Mouse (Mus musculus): ENCODE measurements at regions not wholly inside any gene's neighbourhood (a gene's known extent, or its start where the extent isn't known, plus 50 kb on each side); places are given as distances from the start of the nearest gene placed in this dataset.

DNA sequence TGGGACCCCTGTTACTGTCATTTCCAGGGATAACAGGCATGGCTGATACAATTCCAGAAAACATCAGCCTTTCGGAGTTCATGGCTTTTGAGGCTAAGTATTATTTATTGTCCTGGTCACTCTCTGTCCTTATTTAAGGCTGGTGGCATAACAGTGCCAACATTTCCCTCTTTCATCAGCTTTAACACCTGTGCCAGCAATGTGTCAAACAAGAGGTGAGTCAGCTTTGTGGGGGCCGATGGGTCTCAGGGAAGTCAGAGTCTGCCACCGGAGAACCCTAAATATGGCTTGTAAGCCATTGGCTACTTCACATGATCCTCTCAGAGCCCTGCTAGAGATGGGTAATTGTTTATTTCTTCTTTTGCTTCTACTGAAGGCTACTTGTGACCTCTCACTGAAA lies 195.3 kb upstream of the Rad23b start:
- H3K27ac ChIP-seq (ENCODE audit: insufficient read depth, low read depth, low read length): no peak overlapping the region
- H3K4me3 ChIP-seq (ENCODE audit: insufficient read depth, low read length): no peak overlapping the region
- TF ChIP-seq CTCF (IDR thresholded peaks at IDR 0.05; ENCODE audit: low read depth, low read length) (no peak), POLR2A (IDR thresholded peaks at IDR 0.05; ENCODE audit: borderline replicate concordance, low read depth, low read length) (no peak)
- H3K4me1 ChIP-seq (ENCODE audit: control insufficient read depth, insufficient read depth, low read length): peaks cover 6% of the 10 kb centered on the region; the same call in 1 of the 2 replicates

DNA sequence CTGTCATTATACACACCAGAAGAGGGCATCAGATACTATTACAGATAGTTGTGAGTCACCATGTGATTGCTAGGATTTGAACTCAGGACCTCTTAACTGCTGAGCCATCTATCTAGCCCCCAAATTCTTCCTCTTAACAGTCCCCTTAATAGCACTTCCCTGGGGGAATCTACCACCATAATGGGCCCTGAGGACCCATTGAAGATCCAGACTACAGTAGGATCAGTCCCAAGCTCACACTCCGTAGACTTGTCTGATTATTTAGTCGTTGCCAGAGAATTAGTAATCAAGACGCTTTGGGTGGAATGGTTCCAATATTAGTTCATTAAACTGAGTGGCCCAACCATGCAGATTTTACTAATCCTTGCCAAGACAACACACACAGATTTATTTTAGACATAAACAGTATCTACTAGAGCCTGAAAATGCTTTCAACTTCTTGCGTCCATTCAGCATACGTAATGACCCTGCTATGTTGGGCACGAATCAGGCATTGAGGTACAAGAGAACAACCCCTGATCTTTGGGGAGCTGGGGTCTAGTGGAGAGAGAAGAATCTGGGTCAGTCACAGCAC lies 191.6 kb upstream of the Rad23b start:
- Histone ChIP-seq H3K4me3 (ENCODE audit: insufficient read depth, low read length) (no peak overlapping the region), H3K4me1 (ENCODE audit: control insufficient read depth, insufficient read depth, low read length) (peaks cover 6% of the 10 kb centered on the region; the same call in 1 of the 2 replicates), H3K27ac (ENCODE audit: insufficient read depth, low read depth, low read length) (no peak overlapping the region)
- TF ChIP-seq POLR2A (IDR thresholded peaks at IDR 0.05; ENCODE audit: borderline replicate concordance, low read depth, low read length) (no peak), CTCF (IDR thresholded peaks at IDR 0.05; ENCODE audit: low read depth, low read length) (no peak)

DNA sequence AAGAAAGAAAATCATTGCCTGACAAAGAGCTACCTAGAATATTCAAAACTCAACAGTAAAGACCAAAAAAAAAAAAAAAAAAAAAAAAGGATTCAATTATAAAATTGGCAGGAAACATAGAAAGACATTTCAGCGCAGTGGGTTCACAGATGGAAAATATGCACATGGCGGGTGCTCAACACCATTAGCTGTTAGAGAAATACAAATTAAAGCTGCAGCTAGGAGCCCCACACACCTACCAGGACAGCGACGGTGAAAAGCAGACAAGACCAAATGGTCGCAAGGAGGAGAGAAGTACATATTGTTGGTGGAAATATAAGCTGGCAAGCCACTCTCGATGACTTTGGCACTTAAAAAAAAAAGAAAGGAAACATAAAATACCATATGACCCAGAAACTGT lies 183.6 kb upstream of the Rad23b start:
- H3K4me3 ChIP-seq (ENCODE audit: insufficient read depth, low read length): no peak overlapping the region
- H3K27ac ChIP-seq (ENCODE audit: insufficient read depth, low read depth, low read length): no peak overlapping the region
- TF ChIP-seq POLR2A (IDR thresholded peaks at IDR 0.05; ENCODE audit: borderline replicate concordance, low read depth, low read length) (no peak), CTCF (IDR thresholded peaks at IDR 0.05; ENCODE audit: low read depth, low read length) (no peak)
- H3K4me1 ChIP-seq (ENCODE audit: control insufficient read depth, insufficient read depth, low read length): 0 out of 2 replicates have a peak, but pooled peaks cover 2% of the 10 kb centered on the region

DNA sequence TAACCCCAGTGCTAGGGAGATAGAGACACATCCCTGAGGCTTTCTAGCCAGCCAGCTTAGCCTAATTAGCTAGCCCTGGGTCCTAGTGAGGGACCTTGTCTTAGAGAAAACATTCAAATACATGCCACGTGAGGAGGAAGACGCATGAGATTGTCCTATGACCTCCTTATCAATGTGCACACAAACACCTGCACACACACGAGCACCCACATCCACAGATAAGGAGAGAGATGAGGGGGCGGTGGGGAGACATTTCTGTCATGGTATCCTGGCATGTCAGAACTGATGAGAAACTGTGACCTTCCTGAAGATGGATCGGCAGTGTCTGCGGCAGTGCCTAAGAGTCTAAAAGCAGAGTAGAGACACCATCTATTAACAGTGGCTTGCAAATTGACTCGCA lies 180.8 kb upstream of the Rad23b start:
- no peak for TF ChIP-seq POLR2A (IDR thresholded peaks at IDR 0.05; ENCODE audit: borderline replicate concordance, low read depth, low read length)
- TF ChIP-seq CTCF (IDR thresholded peaks at IDR 0.05; ENCODE audit: low read depth, low read length): no peak
- Histone ChIP-seq H3K4me1 (ENCODE audit: control insufficient read depth, insufficient read depth, low read length) (peaks cover 12% of the 10 kb centered on the region), H3K27ac (ENCODE audit: insufficient read depth, low read depth, low read length) (no peak overlapping the region), H3K4me3 (ENCODE audit: insufficient read depth, low read length) (no peak overlapping the region)

DNA sequence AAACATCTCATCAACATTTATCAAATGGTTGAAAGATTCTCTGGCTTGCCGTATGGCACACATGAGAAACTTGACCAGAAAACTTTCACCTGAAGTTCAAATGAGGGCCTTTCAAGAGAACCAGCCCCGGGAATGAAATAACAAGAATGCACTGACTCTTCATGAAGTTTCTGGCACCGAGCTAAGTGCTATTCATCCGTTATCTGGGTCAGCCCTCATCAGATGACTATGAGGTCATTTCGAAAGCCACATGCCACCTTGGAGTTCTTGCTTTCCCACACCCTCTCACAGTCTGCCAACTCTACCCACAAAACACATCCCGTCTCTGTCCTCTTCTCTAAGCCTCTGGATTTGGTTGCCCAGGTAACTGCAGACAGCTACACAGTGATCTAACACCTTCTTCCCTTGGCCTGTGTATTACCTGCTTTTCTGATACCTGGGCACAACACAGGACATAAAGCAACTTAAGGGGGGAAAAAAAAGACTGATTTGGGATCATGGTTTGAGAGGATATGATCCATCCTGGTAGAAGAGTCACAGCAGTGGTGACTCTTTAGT lies 177.4 kb upstream of the Rad23b start:
- peak overlapping the region; percentile 28 for H3K27ac ChIP-seq (ENCODE audit: insufficient read depth, low read depth, low read length)
- TF ChIP-seq POLR2A (IDR thresholded peaks at IDR 0.05; ENCODE audit: borderline replicate concordance, low read depth, low read length): no peak
- no peak for TF ChIP-seq CTCF (IDR thresholded peaks at IDR 0.05; ENCODE audit: low read depth, low read length)
- no peak overlapping the region for H3K4me3 ChIP-seq (ENCODE audit: insufficient read depth, low read length)
- H3K4me1 ChIP-seq (ENCODE audit: control insufficient read depth, insufficient read depth, low read length): peaks cover 20% of the 10 kb centered on the region

DNA sequence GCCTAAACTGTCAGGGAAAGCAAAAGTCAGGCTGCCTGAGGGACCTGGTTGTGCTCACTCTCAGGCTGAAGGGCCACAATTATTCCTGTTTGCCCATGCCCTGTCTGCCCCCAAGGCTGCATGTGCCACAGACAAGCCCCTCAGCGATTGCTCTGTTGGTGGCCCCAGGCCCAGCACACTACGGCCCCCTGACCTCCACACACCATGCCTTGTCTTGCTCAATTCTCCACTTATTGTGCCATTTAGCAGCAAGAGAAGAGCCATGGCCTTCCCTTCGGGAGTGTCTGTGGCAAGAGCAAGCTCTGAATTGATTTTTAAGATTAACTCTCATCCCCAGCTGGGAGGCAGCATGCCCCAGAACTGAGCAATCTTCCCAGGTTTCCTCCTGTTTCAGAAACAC lies 173.8 kb upstream of the Rad23b start:
- peaks cover 19% of the 10 kb centered on the region for H3K4me1 ChIP-seq (ENCODE audit: control insufficient read depth, insufficient read depth, low read length)
- TF ChIP-seq CTCF (IDR thresholded peaks at IDR 0.05; ENCODE audit: low read depth, low read length): no peak
- TF ChIP-seq POLR2A (IDR thresholded peaks at IDR 0.05; ENCODE audit: borderline replicate concordance, low read depth, low read length): no peak
- H3K4me3 ChIP-seq (ENCODE audit: insufficient read depth, low read length): no peak overlapping the region
- H3K27ac ChIP-seq (ENCODE audit: insufficient read depth, low read depth, low read length): no peak overlapping the region

DNA sequence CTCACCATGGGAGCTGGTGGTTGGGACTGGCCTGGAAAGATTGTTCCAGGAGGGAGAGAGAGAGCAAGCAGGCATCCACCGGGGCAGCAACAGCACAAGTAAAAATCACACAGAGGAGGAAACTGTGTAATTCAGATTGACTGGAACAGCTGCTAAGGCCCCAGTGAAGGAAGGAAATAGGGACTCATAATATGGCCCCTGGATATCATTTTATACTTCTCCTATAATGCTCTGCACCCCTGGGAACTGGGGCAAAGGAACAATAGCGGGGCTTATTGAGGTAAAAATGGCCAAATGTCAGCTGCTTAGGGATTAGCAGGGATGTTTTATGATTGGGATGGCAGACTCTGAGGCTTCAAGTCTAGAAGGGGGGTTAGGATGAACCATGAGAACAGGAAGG lies 170.4 kb upstream of the Rad23b start:
- Histone ChIP-seq H3K27ac (ENCODE audit: insufficient read depth, low read depth, low read length) (no peak overlapping the region), H3K4me1 (ENCODE audit: control insufficient read depth, insufficient read depth, low read length) (peaks cover 9% of the 10 kb centered on the region), H3K4me3 (ENCODE audit: insufficient read depth, low read length) (no peak overlapping the region)
- no peak for TF ChIP-seq CTCF (IDR thresholded peaks at IDR 0.05; ENCODE audit: low read depth, low read length)
- no peak for TF ChIP-seq POLR2A (IDR thresholded peaks at IDR 0.05; ENCODE audit: borderline replicate concordance, low read depth, low read length)

DNA sequence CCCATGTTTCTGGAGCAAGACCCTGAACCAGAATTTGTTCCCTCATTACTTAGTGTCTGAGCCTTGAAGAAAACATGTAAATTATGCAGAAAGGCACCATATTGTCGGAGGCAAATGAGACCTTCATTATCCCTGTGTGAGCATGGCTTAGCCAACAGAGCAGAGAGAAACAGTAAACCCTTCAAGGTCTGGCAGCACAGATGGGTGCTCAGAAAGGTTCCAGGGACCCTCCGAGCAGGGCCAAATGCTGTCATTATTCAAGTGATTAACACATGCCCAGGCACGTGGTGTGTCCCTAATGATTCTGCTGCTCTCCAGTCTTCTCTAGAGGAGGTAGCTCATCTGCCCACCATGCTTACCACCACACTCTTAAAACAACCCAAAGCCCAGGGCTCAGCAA lies 166.3 kb upstream of the Rad23b start:
- no peak for TF ChIP-seq CTCF (IDR thresholded peaks at IDR 0.05; ENCODE audit: low read depth, low read length)
- TF ChIP-seq POLR2A (IDR thresholded peaks at IDR 0.05; ENCODE audit: borderline replicate concordance, low read depth, low read length): no peak
- peaks cover 6% of the 10 kb centered on the region for H3K4me1 ChIP-seq (ENCODE audit: control insufficient read depth, insufficient read depth, low read length)
- no peak overlapping the region for H3K4me3 ChIP-seq (ENCODE audit: insufficient read depth, low read length)
- no peak overlapping the region for H3K27ac ChIP-seq (ENCODE audit: insufficient read depth, low read depth, low read length)

DNA sequence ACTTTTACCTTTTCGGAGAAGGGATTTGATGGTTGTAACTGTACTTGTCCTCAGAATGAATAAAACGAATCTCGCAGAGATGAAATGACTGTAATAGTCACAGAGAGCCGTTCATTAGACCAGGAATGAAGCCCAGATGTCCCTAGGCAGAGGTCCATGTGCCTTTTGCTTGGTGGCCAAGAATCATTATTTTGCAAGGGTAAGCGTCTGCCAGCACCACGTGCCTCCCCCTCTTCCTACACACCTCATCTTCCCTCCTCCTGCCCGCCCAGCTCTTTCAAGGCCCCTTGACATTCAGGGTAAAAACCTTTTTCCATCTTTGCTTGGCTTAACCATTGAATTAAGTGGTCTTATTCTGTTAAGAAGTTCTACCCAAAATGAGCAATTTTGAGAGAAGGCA lies 161.1 kb upstream of the Rad23b start:
- no peak overlapping the region for H3K4me3 ChIP-seq (ENCODE audit: insufficient read depth, low read length)
- no peak for TF ChIP-seq POLR2A (IDR thresholded peaks at IDR 0.05; ENCODE audit: borderline replicate concordance, low read depth, low read length)
- no peak for TF ChIP-seq CTCF (IDR thresholded peaks at IDR 0.05; ENCODE audit: low read depth, low read length)
- no peak overlapping the region for H3K27ac ChIP-seq (ENCODE audit: insufficient read depth, low read depth, low read length)
- peaks cover 11% of the 10 kb centered on the region for H3K4me1 ChIP-seq (ENCODE audit: control insufficient read depth, insufficient read depth, low read length)

DNA sequence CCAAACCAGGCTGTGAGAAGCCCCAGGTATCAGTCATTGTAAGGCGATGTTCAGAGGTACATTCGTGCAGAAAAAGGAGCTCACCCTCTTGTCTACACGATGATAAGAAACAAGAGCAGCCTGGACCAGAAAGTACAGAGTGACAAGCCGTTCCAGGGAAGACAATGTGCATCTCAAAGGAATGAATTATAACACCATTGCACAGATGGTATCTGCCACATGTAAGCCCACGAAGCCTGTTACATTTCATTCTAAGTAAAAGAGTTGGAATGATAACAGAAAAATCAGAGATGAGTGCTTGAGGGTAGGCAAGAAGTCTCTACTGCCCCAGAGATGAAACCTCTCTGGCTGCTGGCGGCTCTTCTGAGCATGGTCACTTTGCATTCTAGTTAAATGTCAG lies 159.3 kb upstream of the Rad23b start:
- H3K27ac ChIP-seq (ENCODE audit: insufficient read depth, low read depth, low read length): no peak overlapping the region
- H3K4me3 ChIP-seq (ENCODE audit: insufficient read depth, low read length): no peak overlapping the region
- TF ChIP-seq CTCF (IDR thresholded peaks at IDR 0.05; ENCODE audit: low read depth, low read length) (no peak), POLR2A (IDR thresholded peaks at IDR 0.05; ENCODE audit: borderline replicate concordance, low read depth, low read length) (no peak)
- peaks cover 21% of the 10 kb centered on the region for H3K4me1 ChIP-seq (ENCODE audit: control insufficient read depth, insufficient read depth, low read length)

All from bone marrow macrophage, adult 2 months (primary cell).